Mouse (Mus musculus) hindbrain, embryonic 16.5 days (tissue): Measurements from ENCODE around the gene Stard13. TPM values are rescaled to one million over a fixed set of nuclear protein-coding genes. Genes with fewer than 3 reads are reported as not detected.

Source experiments
- ATAC-seq: fragments of 200-750 bp; cut with Nextera tagmentation; 2 replicates; pipeline ENCODE4 v1.8.0; 2017; ENCODE audit warnings: moderate TSS enrichment, moderate library complexity
- H3K27ac ChIP-seq: fragments of 300-500 bp; sonication (generic); 2 replicates; pipeline ENCODE4 v1.5.1; 2014; ENCODE audit warnings: low read depth, mild to moderate bottlenecking, control low read depth, low read length, moderate library complexity
- H3K27me3 ChIP-seq: fragments of 300-500 bp; sonication (generic); replicated peaks from 2 replicates; pipeline ENCODE4 v1.6.1; 2014; ENCODE audit warnings: low read length; ENCODE audit not compliant: control insufficient read depth, insufficient read depth
- H3K36me3 ChIP-seq: fragments of 300-500 bp; sonication (generic); 2 replicates; pipeline ENCODE4 v1.6.1; 2014; ENCODE audit warnings: mild to moderate bottlenecking, low read length, moderate library complexity, mixed read lengths; ENCODE audit not compliant: control insufficient read depth, insufficient read depth
- H3K4me1 ChIP-seq: fragments of 300-500 bp; sonication (generic); 2 replicates; pipeline ENCODE4 v1.6.1; 2014; ENCODE audit warnings: low read depth, low read length; ENCODE audit not compliant: control insufficient read depth, insufficient read depth
- H3K4me2 ChIP-seq: fragments of 300-500 bp; sonication (generic); 2 replicates; pipeline ENCODE4 v1.6.1; 2014; ENCODE audit warnings: mild to moderate bottlenecking, low read length, control low read depth, moderate library complexity
- H3K4me3 ChIP-seq: fragments of 300-500 bp; sonication (generic); 2 replicates; pipeline ENCODE4 v1.5.1; 2014; ENCODE audit warnings: mild to moderate bottlenecking, low read length, control low read depth, moderate library complexity
- H3K9ac ChIP-seq: fragments of 300-500 bp; sonication (generic); 2 replicates; pipeline ENCODE4 v1.6.1; 2014; ENCODE audit warnings: low read depth, mild to moderate bottlenecking, control low read depth, low read length, moderate library complexity
- H3K9me3 ChIP-seq: fragments of 300-500 bp; sonication (generic); 2 replicates; pipeline ENCODE4 v1.6.1; 2014; ENCODE audit warnings: mild to moderate bottlenecking, low read length, moderate library complexity; ENCODE audit not compliant: control insufficient read depth
- WGBS: fragments of 180-500 bp; shearing (Covaris S2); extraction: QIAGEN DNeasy Blood & Tissue Kit; methylation state at CpG from one replicate; pipeline ENCODE4 v1.1.7; 2014; 5-methylcytosine and 5-hydroxymethylcytosine counted together
- polyA plus RNA-seq: library from polyadenylated mRNA; unstranded; fragments of >200 nt; fragmentation: Nextera tagmentation; extraction: Ambion mirVana; gene quantifications from 2 replicates; pipeline ENCODE4 v1.2.1, GENCODE M21; 2015

Stard13 gene
- polyA plus RNA-seq, 1 experiment from 2014 or later, result 6.1 TPM

DNA sequence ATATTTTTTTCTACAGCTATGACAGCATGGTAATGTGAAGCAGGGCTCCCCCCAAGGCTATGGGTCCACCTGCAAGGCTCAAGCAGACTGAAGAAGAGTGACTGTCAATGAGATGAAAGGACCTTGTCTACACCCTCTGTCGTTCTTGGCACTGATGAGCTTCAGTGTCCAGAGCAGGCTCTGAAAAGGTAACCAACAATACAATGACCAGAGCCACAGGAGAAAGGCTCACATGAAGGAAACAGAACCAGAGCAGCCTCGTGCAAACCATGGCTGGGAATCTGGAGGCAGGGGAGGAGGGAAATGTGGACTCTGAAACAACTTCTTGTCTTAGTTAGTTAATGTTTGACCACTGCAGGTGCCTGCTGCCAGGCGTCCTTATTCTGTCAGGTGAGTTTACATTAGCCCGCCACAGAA is 57.7 kb downstream of the Stard13 start:
- Histone ChIP-seq H3K9me3 (no peaks in the 10 kb centered on the region), H3K27ac (no peak overlapping the region), H3K4me3 (no peak overlapping the region), H3K4me1 (no peaks in the 10 kb centered on the region), H3K36me3 (no peaks in the 10 kb centered on the region), H3K4me2 (no peak overlapping the region), H3K9ac (no peak overlapping the region), H3K27me3 (no peaks in the 10 kb centered on the region)
- no peak for ATAC-seq
- 84% methylated on average over 4 of the region's 4 CpGs for WGBS

DNA sequence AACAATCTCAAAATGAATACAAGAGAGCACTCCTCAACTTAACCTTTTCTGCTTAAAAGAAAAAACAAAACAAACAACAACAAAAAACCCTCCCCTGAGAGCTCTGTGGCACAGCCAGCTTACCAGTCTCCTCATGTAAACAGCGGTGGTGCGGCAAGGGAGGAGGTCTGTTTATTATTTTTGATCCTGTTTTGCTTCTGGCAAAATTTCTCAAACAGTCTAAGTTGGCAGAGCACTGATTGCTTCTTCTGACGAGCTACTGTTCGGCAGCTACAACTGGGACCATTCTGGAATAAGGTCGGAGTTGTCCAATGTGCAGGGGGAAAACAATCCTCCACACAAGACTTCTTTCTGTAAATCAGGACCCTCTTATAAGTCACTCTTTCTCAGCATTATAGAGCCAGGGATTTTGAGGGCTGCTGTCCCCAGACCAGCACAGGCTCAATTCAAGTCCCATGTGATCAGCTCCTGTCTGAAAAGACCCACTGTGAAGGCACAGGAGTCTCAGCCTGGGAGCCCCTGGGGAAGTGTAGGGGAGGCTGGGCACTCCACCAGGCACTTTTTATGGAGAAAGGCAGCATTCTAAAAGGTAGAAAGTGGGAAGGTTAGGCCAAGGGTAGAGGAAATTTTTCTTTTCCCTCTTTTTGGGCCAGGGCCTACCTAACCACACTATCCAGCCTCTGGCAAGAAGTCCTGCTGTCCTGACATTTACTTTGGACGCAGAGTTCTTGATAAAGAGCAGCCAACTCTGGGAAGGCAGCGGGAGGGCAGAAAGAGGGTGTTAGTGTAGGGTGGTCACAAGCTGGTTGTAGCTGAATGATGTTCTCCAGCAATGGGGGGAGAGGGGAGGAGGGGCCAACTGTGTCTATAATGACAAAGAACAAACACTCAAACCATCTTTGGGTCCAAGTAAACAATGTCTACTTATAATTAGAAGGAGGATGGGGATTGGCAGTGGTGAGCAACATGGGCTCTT is 58.9 kb downstream of the Stard13 start:
- no peak overlapping the region for H3K4me2 ChIP-seq
- no peaks in the 10 kb centered on the region for H3K27me3 ChIP-seq
- no peak for ATAC-seq
- no peak overlapping the region for H3K27ac ChIP-seq
- H3K4me1 ChIP-seq, result no peaks in the 10 kb centered on the region
- H3K9ac ChIP-seq, result no peak overlapping the region
- no peaks in the 10 kb centered on the region for H3K9me3 ChIP-seq
- WGBS, result 70% methylated on average over 7 of the region's 7 CpGs
- no peak overlapping the region for H3K4me3 ChIP-seq
- no peaks in the 10 kb centered on the region for H3K36me3 ChIP-seq

DNA sequence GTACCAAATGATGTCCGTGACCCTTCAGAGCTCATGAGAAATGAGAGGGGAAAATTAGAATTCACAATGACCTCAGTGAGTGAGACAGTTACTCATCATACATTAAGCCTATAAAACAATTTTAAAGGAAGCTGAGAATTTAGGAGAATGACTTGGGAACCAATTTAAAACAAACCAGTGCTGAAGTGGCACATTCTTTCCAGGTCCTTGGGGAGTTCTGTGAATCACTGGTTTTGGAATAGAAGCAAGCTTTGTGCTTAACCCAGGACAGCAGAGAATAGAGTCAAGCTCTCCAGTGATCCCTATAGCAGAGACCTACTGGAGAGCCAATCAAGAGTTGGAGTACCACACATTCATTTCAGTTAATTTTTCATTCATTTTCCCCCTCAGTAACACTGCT is 59.9 kb downstream of the Stard13 start:
- ATAC-seq, result no peak
- Histone ChIP-seq H3K27ac (no peak overlapping the region), H3K4me2 (no peak overlapping the region), H3K36me3 (no peaks in the 10 kb centered on the region), H3K4me3 (no peak overlapping the region), H3K9me3 (no peaks in the 10 kb centered on the region), H3K27me3 (no peaks in the 10 kb centered on the region), H3K4me1 (no peaks in the 10 kb centered on the region), H3K9ac (no peak overlapping the region)
- 81% methylated on average over 1 of the region's 1 CpGs for WGBS

DNA sequence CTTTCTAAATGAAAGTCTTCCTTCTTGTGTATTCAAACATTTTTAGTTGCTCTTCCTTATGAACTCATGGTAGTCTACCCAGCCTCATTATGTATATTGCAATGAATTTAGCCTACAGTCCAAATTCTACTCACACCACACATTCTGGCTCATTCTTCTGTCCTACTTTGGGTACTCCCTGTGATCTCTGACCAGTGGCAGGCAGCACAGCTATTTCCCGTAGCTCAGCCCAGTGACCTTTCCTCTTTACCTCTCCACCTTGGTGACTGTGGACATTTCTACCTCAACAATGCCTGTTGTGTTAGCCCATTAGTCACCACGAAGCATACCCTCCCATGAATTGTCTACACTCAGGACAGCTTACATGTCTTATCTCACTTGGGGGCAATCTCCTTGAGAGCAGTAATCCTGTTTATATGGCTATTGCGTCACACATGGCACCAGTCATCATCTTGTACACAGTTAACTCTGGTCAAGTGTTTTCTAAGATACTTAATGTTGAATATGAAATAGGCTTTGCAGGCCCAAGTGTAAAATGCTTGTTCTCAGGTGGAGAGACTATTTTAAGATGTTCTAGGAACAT is 63.4 kb downstream of the Stard13 start:
- Histone ChIP-seq H3K4me2 (no peak overlapping the region), H3K27me3 (no peaks in the 10 kb centered on the region), H3K4me3 (no peak overlapping the region), H3K4me1 (no peaks in the 10 kb centered on the region), H3K9me3 (no peaks in the 10 kb centered on the region), H3K36me3 (no peaks in the 10 kb centered on the region), H3K27ac (no peak overlapping the region), H3K9ac (no peak overlapping the region)
- ATAC-seq, result no peak
- 89% methylated on average over 3 of the region's 3 CpGs for WGBS

DNA sequence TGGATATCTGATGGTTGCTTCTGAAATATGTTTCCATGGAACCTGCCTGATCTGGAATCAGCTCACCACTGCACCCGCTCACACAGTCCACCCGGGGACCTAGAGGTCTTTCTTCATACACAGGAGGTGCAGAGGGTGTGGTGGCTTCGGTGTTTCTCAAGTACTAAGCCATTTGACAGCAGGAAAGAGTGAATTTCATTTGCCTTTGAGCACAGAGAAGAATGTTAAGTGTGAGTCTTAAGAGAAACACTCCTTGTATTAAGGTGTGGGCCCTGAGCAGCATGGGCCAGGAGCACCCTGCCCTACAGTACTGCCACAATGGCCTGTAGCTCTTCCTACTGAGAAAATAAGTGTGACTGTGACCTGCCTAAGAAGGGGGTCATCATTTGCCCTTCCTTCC is 65.4 kb downstream of the Stard13 start:
- Histone ChIP-seq H3K9me3 (no peaks in the 10 kb centered on the region), H3K36me3 (no peaks in the 10 kb centered on the region), H3K9ac (no peak overlapping the region), H3K27ac (no peak overlapping the region), H3K4me2 (no peak overlapping the region), H3K4me3 (no peak overlapping the region), H3K4me1 (no peaks in the 10 kb centered on the region), H3K27me3 (no peaks in the 10 kb centered on the region)
- WGBS, result 85% methylated on average over 3 of the region's 3 CpGs
- ATAC-seq, result no peak

DNA sequence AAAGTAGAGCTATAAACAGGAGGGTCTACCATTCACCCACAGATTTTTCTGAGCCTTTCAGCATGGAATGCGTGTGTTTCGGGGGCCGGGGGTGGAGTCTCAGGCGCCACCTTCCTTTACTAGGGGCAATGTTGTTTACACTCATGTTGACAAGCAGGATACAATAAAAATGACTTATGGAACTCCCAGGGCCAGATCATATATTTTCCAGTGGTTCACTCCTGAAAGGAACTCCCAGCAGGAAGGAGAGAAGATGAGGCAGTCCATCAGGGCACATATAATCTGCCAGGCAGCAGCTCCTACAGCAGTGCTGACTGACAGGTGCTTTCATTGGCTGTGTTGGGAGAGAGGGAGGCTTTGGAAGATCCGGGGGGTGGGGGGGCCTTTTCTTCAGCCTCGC is 66.0 kb downstream of the Stard13 start:
- 77% methylated on average over 6 of the region's 6 CpGs for WGBS
- no peaks in the 10 kb centered on the region for H3K36me3 ChIP-seq
- no peaks in the 10 kb centered on the region for H3K9me3 ChIP-seq
- no peak overlapping the region for H3K9ac ChIP-seq
- no peak for ATAC-seq
- H3K4me1 ChIP-seq, result no peaks in the 10 kb centered on the region
- no peak overlapping the region for H3K4me2 ChIP-seq
- H3K4me3 ChIP-seq, result no peak overlapping the region
- no peak overlapping the region for H3K27ac ChIP-seq
- no peaks in the 10 kb centered on the region for H3K27me3 ChIP-seq

DNA sequence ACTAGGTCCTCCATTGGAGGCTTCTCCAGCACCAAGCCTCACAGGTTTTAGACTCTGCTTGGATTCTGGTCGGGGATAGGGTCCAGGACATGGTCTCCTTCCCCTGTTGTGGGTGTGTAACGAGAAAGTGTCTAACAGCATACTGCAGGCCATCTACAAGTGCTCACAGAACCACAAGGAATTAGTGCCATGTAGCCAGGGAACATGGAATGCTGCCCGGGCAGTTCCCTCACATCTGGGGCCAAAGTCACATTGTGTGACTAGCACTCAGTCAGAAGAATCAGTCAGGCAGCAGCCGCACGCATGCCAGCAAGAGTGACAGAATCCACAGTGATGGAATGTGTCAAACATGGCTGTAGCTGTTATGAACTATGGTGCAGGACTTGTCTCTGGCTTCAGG is 67.4 kb downstream of the Stard13 start:
- Histone ChIP-seq H3K27ac (no peak overlapping the region), H3K4me1 (no peaks in the 10 kb centered on the region), H3K9me3 (no peaks in the 10 kb centered on the region), H3K36me3 (no peaks in the 10 kb centered on the region), H3K4me2 (no peak overlapping the region), H3K27me3 (no peaks in the 10 kb centered on the region), H3K9ac (no peak overlapping the region), H3K4me3 (no peak overlapping the region)
- no peak for ATAC-seq
- WGBS, result 68% methylated on average over 5 of the region's 5 CpGs

DNA sequence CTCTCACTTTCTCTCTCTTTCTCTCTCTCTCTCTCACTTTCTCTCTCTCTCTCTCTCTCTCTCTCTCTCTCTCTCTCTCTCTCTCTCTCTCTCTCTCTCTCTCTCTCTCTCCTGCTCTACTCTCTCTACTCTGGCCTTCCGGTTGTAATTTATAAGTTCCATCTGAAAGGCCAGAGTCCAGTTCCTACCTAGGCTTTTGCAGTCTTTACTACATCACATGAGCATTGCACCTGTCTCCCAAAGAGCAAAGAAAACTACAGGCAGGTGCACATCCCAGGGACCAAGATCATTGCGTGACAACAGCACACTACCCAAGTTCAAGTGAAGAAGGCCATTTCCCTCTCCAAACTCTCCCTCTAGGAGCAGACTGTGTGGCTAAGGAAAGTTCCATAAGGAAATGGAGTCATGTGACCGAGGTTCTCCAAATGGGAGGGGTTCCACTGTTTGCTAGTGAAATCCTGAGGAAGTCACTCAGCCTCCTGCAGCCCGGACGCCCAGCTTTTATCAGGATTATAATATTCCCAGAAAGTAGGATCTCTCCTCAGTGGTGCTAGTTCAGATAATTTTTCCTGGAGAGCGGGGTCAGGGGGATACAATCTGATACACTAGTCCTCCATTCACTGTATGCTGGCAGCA is 68.1 kb downstream of the Stard13 start:
- Histone ChIP-seq H3K4me2 (no peak overlapping the region), H3K4me1 (no peaks in the 10 kb centered on the region), H3K9ac (no peak overlapping the region), H3K36me3 (no peaks in the 10 kb centered on the region), H3K27ac (no peak overlapping the region), H3K9me3 (no peaks in the 10 kb centered on the region), H3K27me3 (no peaks in the 10 kb centered on the region), H3K4me3 (no peak overlapping the region)
- no peak for ATAC-seq
- 81% methylated on average over 6 of the region's 6 CpGs for WGBS

DNA sequence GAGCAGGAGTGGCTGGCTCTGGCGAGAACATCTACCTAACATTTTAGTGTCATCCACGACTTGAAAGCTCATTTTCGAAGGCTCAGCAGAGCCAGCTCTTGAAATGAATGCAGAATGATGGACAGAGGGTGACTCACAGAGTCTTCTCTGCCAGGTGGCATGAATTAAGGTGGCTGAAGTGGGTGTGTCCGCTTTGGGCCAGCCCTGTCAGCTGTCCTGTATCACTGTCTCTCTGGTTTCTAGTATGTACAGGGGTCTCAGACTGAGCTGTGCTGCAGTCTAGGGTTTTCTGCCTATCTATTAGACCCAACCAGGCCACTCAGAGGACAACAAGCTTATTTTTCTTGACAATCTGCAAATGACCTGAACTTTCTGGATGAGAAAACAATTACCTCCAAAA is 68.8 kb downstream of the Stard13 start:
- Histone ChIP-seq H3K9me3 (no peaks in the 10 kb centered on the region), H3K4me2 (no peak overlapping the region), H3K36me3 (no peaks in the 10 kb centered on the region), H3K4me3 (no peak overlapping the region), H3K4me1 (no peaks in the 10 kb centered on the region), H3K9ac (no peak overlapping the region), H3K27ac (no peak overlapping the region), H3K27me3 (no peaks in the 10 kb centered on the region)
- ATAC-seq, result no peak
- 72% methylated on average over 4 of the region's 4 CpGs for WGBS
